Mouse (Mus musculus) heart, adult 2 months (tissue): Measurements from ENCODE around the gene Gcc1.

Experiments
- CTCF ChIP-seq: fragments of 200-600 bp; IDR thresholded peaks from 2 replicates; pipeline ENCODE4 v1.8.1; 2022; ENCODE audit warnings: antibody characterized with exemption, mild to moderate bottlenecking, moderate library complexity
- POLR2A ChIP-seq: fragments of 200-500 bp; IDR thresholded peaks from 2 replicates; pipeline ENCODE4 v1.6.1; 2011; ENCODE audit warnings: mild to moderate bottlenecking, low read depth, low read length, control low read depth; ENCODE audit not compliant: insufficient read depth

DNA sequence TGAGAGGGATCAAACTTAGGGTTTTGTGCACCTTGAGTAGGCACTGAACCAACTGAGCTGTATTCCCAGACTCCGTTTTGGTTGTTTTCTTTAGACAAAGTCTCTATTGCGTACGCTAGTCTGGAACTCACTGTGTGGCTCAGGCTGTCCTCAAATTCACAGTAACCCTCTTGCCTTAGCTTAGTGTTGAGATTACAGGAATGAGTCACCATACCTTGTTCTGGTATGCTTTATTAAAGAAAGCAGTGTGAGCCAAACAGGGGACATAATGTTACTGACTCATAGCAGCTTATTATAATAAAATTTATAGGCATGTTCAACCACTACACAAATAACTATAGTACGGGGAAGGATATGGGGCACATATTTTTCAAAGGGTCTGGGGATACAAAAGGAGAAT, 46.0 kb upstream of the Gcc1 start:
- TF ChIP-seq POLR2A: no peak
- no peak for TF ChIP-seq CTCF
